Mouse (Mus musculus) heart, embryonic 16.5 days (tissue): ENCODE measurements around the gene Isyna1. TPM values are rescaled to one million over a fixed set of nuclear protein-coding genes. Genes with fewer than 3 reads are reported as not detected.
A peak's percentile ranks its signal among the peaks of the same experiment; 100 is the strongest.

ENCODE experiments used
- ATAC-seq: fragments of 200-750 bp; cut with Nextera tagmentation; replicated peaks from 2 replicates; pipeline ENCODE4 v1.8.0; 2017; ENCODE audit warnings: moderate number of reproducible peaks; ENCODE audit not compliant: insufficient read depth, low FRiP score; ENCODE audit errors: extremely low read depth
- H3K27ac ChIP-seq: fragments of 300-500 bp; sonication (generic); 2 replicates; pipeline ENCODE4 v1.5.1; 2014; ENCODE audit warnings: mild to moderate bottlenecking, low read length, control low read depth, moderate library complexity
- H3K27me3 ChIP-seq: fragments of 300-500 bp; sonication (generic); 2 replicates; pipeline ENCODE4 v1.6.1; 2014; ENCODE audit warnings: low read length, mixed read lengths; ENCODE audit not compliant: control insufficient read depth, insufficient read depth
- H3K36me3 ChIP-seq: fragments of 300-500 bp; sonication (generic); 2 replicates; pipeline ENCODE4 v1.6.1; 2014; ENCODE audit not compliant: control insufficient read depth, insufficient read depth
- H3K4me1 ChIP-seq: fragments of 300-500 bp; sonication (generic); 2 replicates; pipeline ENCODE4 v1.6.1; 2014; ENCODE audit warnings: low read length, mixed read lengths; ENCODE audit not compliant: control insufficient read depth, insufficient read depth
- H3K4me2 ChIP-seq: fragments of 300-500 bp; sonication (generic); 2 replicates; pipeline ENCODE4 v1.6.1; 2014; ENCODE audit warnings: low read depth, mild to moderate bottlenecking, control low read depth, low read length
- H3K4me3 ChIP-seq: fragments of 300-500 bp; sonication (generic); 2 replicates; pipeline ENCODE4 v1.5.1; 2014; ENCODE audit warnings: mild to moderate bottlenecking, control low read depth, low read length
- H3K9ac ChIP-seq: fragments of 300-500 bp; sonication (generic); 2 replicates; pipeline ENCODE4 v1.6.1; 2014; ENCODE audit warnings: low read length, control low read depth
- H3K9me3 ChIP-seq: fragments of 300-500 bp; sonication (generic); replicated peaks from 2 replicates; pipeline ENCODE4 v1.6.1; 2016; ENCODE audit warnings: low read length; ENCODE audit not compliant: control insufficient read depth
- WGBS: fragments of 180-500 bp; shearing (Covaris S2); extraction: QIAGEN DNeasy Blood & Tissue Kit; methylation state at CpG from one replicate; pipeline ENCODE4 v1.1.7; 2014; 5-methylcytosine and 5-hydroxymethylcytosine counted together
- polyA plus RNA-seq: library from polyadenylated mRNA; unstranded; fragments of >200 nt; fragmentation: Nextera tagmentation; extraction: Ambion mirVana; gene quantifications from 2 replicates; pipeline ENCODE4 v1.2.1, GENCODE M21; 2015

The Isyna1 gene
- polyA plus RNA-seq, 1 experiment from 2014 or later, result 111 TPM

DNA sequence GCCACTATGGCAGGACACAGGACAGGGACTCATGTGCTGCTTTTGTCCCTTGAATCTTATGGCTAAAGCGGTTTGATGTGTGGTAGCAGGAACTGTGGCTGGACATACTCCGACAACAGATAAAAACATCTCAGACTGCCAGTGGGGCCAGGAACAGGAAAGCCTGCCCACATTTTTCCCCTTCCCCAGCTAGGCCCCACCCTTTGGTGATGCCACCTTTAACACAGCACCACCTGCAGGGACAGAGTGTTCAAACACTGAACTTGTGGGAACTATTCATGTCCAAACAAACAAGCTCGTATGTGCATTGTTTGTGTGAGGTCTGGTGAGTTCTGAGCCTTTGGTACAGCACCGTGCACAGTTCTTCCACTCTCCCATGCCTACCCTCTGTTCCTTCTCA, 35.8 kb upstream of the Isyna1 start:
- peaks cover 68% of the 10 kb centered on the region for H3K4me1 ChIP-seq
- no peaks in the 10 kb centered on the region for H3K9me3 ChIP-seq

GRCm38 (mm10) chr8:70558983-70559382, 35.2 kb upstream of the Isyna1 start:
- Histone ChIP-seq H3K9ac (no peak overlapping the region), H3K27me3 (no peaks in the 10 kb centered on the region), H3K27ac (no peak overlapping the region), H3K36me3 (no peaks in the 10 kb centered on the region), H3K4me1 (peaks cover 64% of the 10 kb centered on the region), H3K9me3 (no peaks in the 10 kb centered on the region), H3K4me2 (no peak overlapping the region), H3K4me3 (no peak overlapping the region)
- WGBS, result 75% methylated on average over 3 of the region's 3 CpGs
- no peak for ATAC-seq

More for the DNA sequence above, 35.8 kb upstream of the Isyna1 start:
- H3K27ac ChIP-seq, result peak overlapping the region; percentile 58
- H3K9ac ChIP-seq, result no peak overlapping the region
- ATAC-seq, result no peak
- H3K4me3 ChIP-seq, result no peak overlapping the region
- no peaks in the 10 kb centered on the region for H3K36me3 ChIP-seq
- WGBS, result 39% methylated on average over 4 of the region's 4 CpGs
- no peak overlapping the region for H3K4me2 ChIP-seq
- H3K27me3 ChIP-seq, result no peaks in the 10 kb centered on the region

DNA sequence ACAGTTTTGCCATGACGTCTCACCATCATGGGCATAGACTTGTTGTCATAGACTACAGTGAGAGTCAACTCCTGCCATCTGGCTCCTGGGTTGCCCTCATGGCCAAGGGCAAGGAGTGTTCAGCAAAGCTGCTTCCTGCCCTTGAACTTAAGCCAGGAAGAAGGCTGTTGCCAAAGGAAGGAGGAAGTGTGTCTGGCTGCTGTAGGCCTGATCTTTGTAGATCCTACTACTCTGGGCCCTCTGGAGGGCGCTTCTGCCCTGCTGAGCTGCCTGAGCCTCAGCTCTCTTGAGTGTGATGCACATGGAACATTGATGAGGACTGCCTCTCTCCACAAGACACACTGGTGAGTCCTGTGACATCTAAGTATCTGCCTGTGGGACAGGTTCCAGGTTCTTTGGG, 34.1 kb upstream of the Isyna1 start:
- Histone ChIP-seq H3K36me3 (no peaks in the 10 kb centered on the region), H3K4me3 (no peak overlapping the region), H3K4me1 (peaks cover 64% of the 10 kb centered on the region), H3K4me2 (no peak overlapping the region), H3K9me3 (no peaks in the 10 kb centered on the region), H3K27me3 (no peaks in the 10 kb centered on the region), H3K9ac (peak overlapping the region; percentile 44; the same call in 1 of the 2 replicates), H3K27ac (peak overlapping the region; percentile 60)
- peak; percentile 56 for ATAC-seq
- 43% methylated on average over 2 of the region's 2 CpGs for whole genome bisulfite sequencing

GRCm38 (mm10) chr8:70560564-70560963, 33.6 kb upstream of the Isyna1 start:
- Histone ChIP-seq H3K4me3 (no peak overlapping the region), H3K4me1 (peaks cover 66% of the 10 kb centered on the region), H3K9ac (peak overlapping the region; percentile 44; the same call in 1 of the 2 replicates), H3K36me3 (no peaks in the 10 kb centered on the region), H3K9me3 (no peaks in the 10 kb centered on the region), H3K27me3 (no peaks in the 10 kb centered on the region), H3K4me2 (no peak overlapping the region), H3K27ac (peak overlapping the region; percentile 60)
- 40% methylated on average over 3 of the region's 3 CpGs for WGBS
- ATAC-seq, result 0 out of 2 replicates have a peak, but pooled peaks have one; percentile 4

- H3K4me3 ChIP-seq, result no peak overlapping the region
- ATAC-seq, result no peak
- no peaks in the 10 kb centered on the region for H3K27me3 ChIP-seq
- no peak overlapping the region for H3K4me2 ChIP-seq
- 29% methylated on average over 4 of the region's 4 CpGs for WGBS
- H3K9me3 ChIP-seq, result no peaks in the 10 kb centered on the region
- peak overlapping the region; percentile 44 for H3K9ac ChIP-seq
- H3K4me1 ChIP-seq, result peaks cover 70% of the 10 kb centered on the region
- no peaks in the 10 kb centered on the region for H3K36me3 ChIP-seq
- peak overlapping the region; percentile 60 for H3K27ac ChIP-seq
Observed at GRCm38 (mm10) chr8:70561357-70561756, 32.8 kb upstream of the Isyna1 start.

- Histone ChIP-seq H3K27me3 (no peaks in the 10 kb centered on the region), H3K9me3 (no peaks in the 10 kb centered on the region), H3K36me3 (no peaks in the 10 kb centered on the region), H3K27ac (peak overlapping the region; percentile 60; the same call in 1 of the 2 replicates), H3K4me1 (peaks cover 73% of the 10 kb centered on the region), H3K4me3 (no peak overlapping the region), H3K9ac (peak overlapping the region; percentile 15; the same call in 1 of the 2 replicates), H3K4me2 (no peak overlapping the region)
- 42% methylated on average over 7 of the region's 7 CpGs for WGBS
- ATAC-seq, result no peak
Observed at GRCm38 (mm10) chr8:70561809-70562535, 32.2 kb upstream of the Isyna1 start.

DNA sequence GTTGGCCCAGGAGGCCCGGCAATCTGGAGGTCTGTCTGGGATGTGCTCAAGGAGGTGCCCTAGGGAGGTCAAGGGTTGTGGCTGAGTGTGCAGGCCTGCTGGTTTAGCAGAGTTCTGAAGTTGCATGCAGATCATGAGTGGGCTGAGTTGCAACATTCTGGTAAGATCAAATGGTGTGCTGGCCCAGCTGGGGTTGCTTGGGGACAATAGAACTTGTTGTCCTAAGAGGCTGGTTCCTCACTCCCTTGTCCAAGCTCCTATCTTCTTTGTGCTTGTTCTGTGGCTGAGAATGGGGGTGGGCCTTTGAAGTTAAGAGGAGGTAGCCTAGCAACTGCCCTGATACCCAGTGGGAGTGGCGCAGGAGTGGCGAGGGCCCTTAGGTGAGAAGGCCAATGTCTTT, 31.4 kb upstream of the Isyna1 start:
- H3K36me3 ChIP-seq, result no peaks in the 10 kb centered on the region

GRCm38 (mm10) chr8:70563763-70564387, 30.3 kb upstream of the Isyna1 start:
- no peak overlapping the region for H3K27ac ChIP-seq
- WGBS, result 89% methylated on average over 6 of the region's 6 CpGs

More for the DNA sequence above, 31.4 kb upstream of the Isyna1 start:
- Histone ChIP-seq H3K9me3 (no peaks in the 10 kb centered on the region), H3K27me3 (no peaks in the 10 kb centered on the region), H3K4me1 (peaks cover 67% of the 10 kb centered on the region), H3K9ac (no peak overlapping the region), H3K27ac (no peak overlapping the region), H3K4me2 (no peak overlapping the region), H3K4me3 (no peak overlapping the region)
- 65% methylated on average over 3 of the region's 3 CpGs for WGBS
- ATAC-seq, result no peak

GRCm38 (mm10) chr8:70564696-70565235, 29.4 kb upstream of the Isyna1 start:
- 71% methylated on average over 3 of the region's 3 CpGs for WGBS
- no peak overlapping the region for H3K4me2 ChIP-seq
- no peak overlapping the region for H3K9ac ChIP-seq
- peaks cover 58% of the 10 kb centered on the region for H3K4me1 ChIP-seq
- no peak for ATAC-seq
- no peaks in the 10 kb centered on the region for H3K36me3 ChIP-seq
- no peaks in the 10 kb centered on the region for H3K9me3 ChIP-seq
- no peak overlapping the region for H3K4me3 ChIP-seq
- H3K27ac ChIP-seq, result peak overlapping the region; percentile 0; the same call in 1 of the 2 replicates
- no peaks in the 10 kb centered on the region for H3K27me3 ChIP-seq

More at GRCm38 (mm10) chr8:70563763-70564387, 30.3 kb upstream of the Isyna1 start:
- Histone ChIP-seq H3K9me3 (no peaks in the 10 kb centered on the region), H3K36me3 (no peaks in the 10 kb centered on the region), H3K27me3 (no peaks in the 10 kb centered on the region), H3K4me2 (no peak overlapping the region), H3K9ac (no peak overlapping the region), H3K4me1 (peaks cover 59% of the 10 kb centered on the region), H3K4me3 (no peak overlapping the region)
- ATAC-seq, result no peak
